Mouse (Mus musculus): ENCODE measurements around the gene Klhdc7b.

The Klhdc7b gene

GRCm38 (mm10) chr15:89374801-89375534 is 9.7 kb upstream of the Klhdc7b start:
- DNase-seq (ENCODE audit: low read depth, low spot score) = no peak

GRCm38 (mm10) chr15:89376040-89376439 is 8.7 kb upstream of the Klhdc7b start:
- no peak for DNase-seq (ENCODE audit: low read depth, low spot score)

GRCm38 (mm10) chr15:89376957-89377356 is 7.8 kb upstream of the Klhdc7b start, which contains the start of gene Tymp:
Gene Tymp (minus strand): TSS chr15:89377039.
- no peak for DNase-seq (ENCODE audit: low read depth, low spot score)

- DNase-seq (ENCODE audit: low read depth, low spot score) = no peak
Measured at GRCm38 (mm10) chr15:89377362-89377761, 7.4 kb upstream of the Klhdc7b start.

GRCm38 (mm10) chr15:89377938-89378828 is 6.5 kb upstream of the Klhdc7b start:
- no peak for DNase-seq (ENCODE audit: low read depth, low spot score)

- peak; percentile 39 for DNase-seq (ENCODE audit: low read depth, low spot score)
Measured at GRCm38 (mm10) chr15:89378831-89379401, 5.8 kb upstream of the Klhdc7b start, which contains the start of gene Odf3b. Gene Odf3b (minus strand): TSS chr15:89379282.

- no peak for DNase-seq (ENCODE audit: low read depth, low spot score)
Measured at GRCm38 (mm10) chr15:89379429-89379828, 5.3 kb upstream of the Klhdc7b start.

GRCm38 (mm10) chr15:89387127-89387526 is 2.4 kb downstream of the Klhdc7b start:
- DNase-seq (ENCODE audit: low read depth, low spot score) = peak; percentile 50

- DNase-seq (ENCODE audit: low read depth, low spot score) = no peak
Measured at GRCm38 (mm10) chr15:89390081-89390480, 5.4 kb downstream of the Klhdc7b start.

- DNase-seq (ENCODE audit: low read depth, low spot score) = no peak
Measured at GRCm38 (mm10) chr15:89396883-89397282, 12.2 kb downstream of the Klhdc7b start.

- DNase-seq (ENCODE audit: low read depth, low spot score) = no peak
Measured at GRCm38 (mm10) chr15:89398146-89398545, 13.4 kb downstream of the Klhdc7b start.

- no peak for DNase-seq (ENCODE audit: low read depth, low spot score)
Measured at GRCm38 (mm10) chr15:89399716-89400115, 15.0 kb downstream of the Klhdc7b start.

- DNase-seq (ENCODE audit: low read depth, low spot score) = no peak
Measured at GRCm38 (mm10) chr15:89402471-89402870, 17.8 kb downstream of the Klhdc7b start.

- DNase-seq (ENCODE audit: low read depth, low spot score) = no peak
Measured at GRCm38 (mm10) chr15:89404831-89405623, 20.3 kb downstream of the Klhdc7b start.

GRCm38 (mm10) chr15:89406691-89407090 is 22.0 kb downstream of the Klhdc7b start:
- DNase-seq (ENCODE audit: low read depth, low spot score) = no peak

GRCm38 (mm10) chr15:89410118-89410517 is 25.4 kb downstream of the Klhdc7b start, which contains the start of gene Syce3:
Gene Syce3 (minus strand): TSS chr15:89410503.
- DNase-seq (ENCODE audit: low read depth, low spot score) = no peak

- no peak for DNase-seq (ENCODE audit: low read depth, low spot score)
Measured at GRCm38 (mm10) chr15:89415282-89415681, 30.6 kb downstream of the Klhdc7b start.

- no peak for DNase-seq (ENCODE audit: low read depth, low spot score)
Measured at GRCm38 (mm10) chr15:89421938-89422337, 37.2 kb downstream of the Klhdc7b start.

- DNase-seq (ENCODE audit: low read depth, low spot score) = no peak
Measured at GRCm38 (mm10) chr15:89424621-89425020, 39.9 kb downstream of the Klhdc7b start.

GRCm38 (mm10) chr15:89425711-89426121 is 41.0 kb downstream of the Klhdc7b start, which contains the start of gene Cpt1b:
Gene Cpt1b (minus strand): TSS chr15:89425863.
- no peak for DNase-seq (ENCODE audit: low read depth, low spot score)

- no peak for DNase-seq (ENCODE audit: low read depth, low spot score)
Measured at GRCm38 (mm10) chr15:89426716-89427115, 42.0 kb downstream of the Klhdc7b start.
